Mouse (Mus musculus) stomach, postnatal 0 days (tissue): ENCODE results near the gene Chd5.

Source experiments
- CTCF ChIP-seq: IDR thresholded peaks from 2 replicates; pipeline ENCODE4 v1.5.1; 2016; ENCODE audit warnings: antibody characterized with exemption, low read depth, mild to moderate bottlenecking, moderate library complexity
- EP300 ChIP-seq: optimal IDR thresholded peaks from 2 replicates; pipeline ENCODE3; 2016; ENCODE audit warnings: antibody characterized with exemption

- TF ChIP-seq CTCF (no peak), EP300 (no peak)
Measured at GRCm38 (mm10) chr4:152418229-152419060, 80.0 kb downstream of the Chd5 start.
